Mouse (Mus musculus) embryonic fibroblast, embryonic 13.5 days (primary cell): Measurements from ENCODE around the gene Znrf3.

ENCODE experiments used
- CTCF ChIP-seq: IDR thresholded peaks from 2 replicates; pipeline ENCODE4 v1.5.1; 2011; ENCODE audit warnings: mild to moderate bottlenecking, control low read depth, low read length, moderate library complexity, borderline replicate concordance; ENCODE audit not compliant: insufficient read depth
- POLR2A ChIP-seq: IDR thresholded peaks from 2 replicates; pipeline ENCODE4 v1.6.1; 2011; ENCODE audit warnings: low read depth, mild to moderate bottlenecking, control low read depth, low read length, moderate library complexity

- no peak for TF ChIP-seq CTCF
- TF ChIP-seq POLR2A: no peak
Observed at GRCm38 (mm10) chr11:5269846-5270461, 174.7 kb downstream of the Znrf3 start.
